Mouse (Mus musculus): Measurements from ENCODE around the gene Pstk. TPM values are rescaled to one million over a fixed set of nuclear protein-coding genes. Genes with fewer than 3 reads are reported as not detected.

The Pstk gene
- polyA plus RNA-seq, 1 experiment from 2014 or later = 19.5 TPM

DNA sequence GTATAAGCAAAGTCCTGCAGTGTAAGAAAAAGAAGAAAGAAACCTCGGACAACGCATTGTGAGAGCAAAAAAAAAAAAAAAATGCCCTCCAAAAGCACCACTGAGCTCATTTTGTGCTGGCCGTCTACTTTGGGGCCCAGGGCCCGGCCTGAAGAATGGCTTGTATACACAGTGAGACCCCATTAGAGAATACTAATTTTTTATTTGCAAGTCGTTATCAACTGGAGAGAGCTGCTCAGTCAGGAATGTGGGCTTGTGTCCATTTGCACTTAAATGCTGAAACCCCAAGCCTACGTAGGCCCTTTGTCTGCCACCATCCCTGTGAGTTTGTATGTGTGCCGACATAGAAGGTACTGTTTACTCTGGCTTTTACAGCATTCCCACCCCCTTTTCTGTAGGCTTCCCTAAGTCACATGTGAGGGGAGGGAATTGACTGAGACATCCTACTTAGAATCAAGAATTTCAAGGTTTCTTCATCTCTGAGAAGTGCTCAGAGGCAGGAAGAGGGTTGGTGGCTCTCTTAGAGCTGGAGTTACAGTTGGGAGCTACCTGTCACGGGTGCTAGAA is 33.4 kb upstream of the Pstk start:
- DNase-seq (no peak), ATAC-seq (no peak)
- no peak overlapping the region for H3K27ac ChIP-seq (ENCODE audit: low read depth)
- 70% methylated on average over 8 of the region's 8 CpGs for WGBS (ENCODE audit: insufficient replicate concordance)
- no peaks in the 10 kb centered on the region for H3K9me3 ChIP-seq (ENCODE audit: low read length)
- H3K4me2 ChIP-seq (ENCODE audit: low read depth, low read length) = no peak overlapping the region
- H3K9ac ChIP-seq (replicated peaks) = no peak overlapping the region
- H3K27me3 ChIP-seq (ENCODE audit: insufficient read depth, low read length) = no peaks in the 10 kb centered on the region
- H3K4me3 ChIP-seq (ENCODE audit: low read depth, low read length) = no peak overlapping the region
- TF ChIP-seq CTCF (IDR thresholded peaks at IDR 0.05; ENCODE audit: low read depth) = no peak
- no peak for TF ChIP-seq EP300 (IDR thresholded peaks at IDR 0.05; ENCODE audit: low read depth)
- H3K36me3 ChIP-seq (replicated peaks; ENCODE audit: insufficient read depth, low read length) = peaks cover 2% of the 10 kb centered on the region; the same call in 1 of the 2 replicates
- H3K4me1 ChIP-seq (ENCODE audit: insufficient read depth) = no peaks in the 10 kb centered on the region

GRCm38 (mm10) chr7:131345856-131346541 is 24.9 kb upstream of the Pstk start:
- Histone ChIP-seq H3K4me2 (ENCODE audit: low read depth, low read length) (no peak overlapping the region), H3K4me1 (ENCODE audit: insufficient read depth) (no peaks in the 10 kb centered on the region), H3K27ac (ENCODE audit: low read depth) (no peak overlapping the region), H3K27me3 (ENCODE audit: insufficient read depth, low read length) (no peaks in the 10 kb centered on the region), H3K4me3 (ENCODE audit: low read depth, low read length) (no peak overlapping the region), H3K36me3 (replicated peaks; ENCODE audit: insufficient read depth, low read length) (peaks cover 32% of the 10 kb centered on the region), H3K9me3 (ENCODE audit: low read length) (no peaks in the 10 kb centered on the region), H3K9ac (replicated peaks) (no peak overlapping the region)
- DNase-seq = no peak
- no peak for TF ChIP-seq EP300 (IDR thresholded peaks at IDR 0.05; ENCODE audit: low read depth)
- TF ChIP-seq CTCF (IDR thresholded peaks at IDR 0.05; ENCODE audit: low read depth) = no peak
- ATAC-seq = no peak
- 82% methylated on average over 7 of the region's 7 CpGs for WGBS (ENCODE audit: insufficient replicate concordance)

GRCm38 (mm10) chr7:131356105-131356504 is 14.8 kb upstream of the Pstk start:
- 78% methylated on average over 13 of the region's 13 CpGs for WGBS (ENCODE audit: insufficient replicate concordance)
- no peak for DNase-seq
- Histone ChIP-seq H3K27me3 (ENCODE audit: insufficient read depth, low read length) (no peaks in the 10 kb centered on the region), H3K27ac (ENCODE audit: low read depth) (no peak overlapping the region), H3K9me3 (ENCODE audit: low read length) (no peaks in the 10 kb centered on the region), H3K4me2 (ENCODE audit: low read depth, low read length) (no peak overlapping the region), H3K4me3 (ENCODE audit: low read depth, low read length) (no peak overlapping the region), H3K36me3 (replicated peaks; ENCODE audit: insufficient read depth, low read length) (peaks cover 42% of the 10 kb centered on the region), H3K9ac (replicated peaks) (no peak overlapping the region), H3K4me1 (ENCODE audit: insufficient read depth) (peaks cover 2% of the 10 kb centered on the region; the same call in 1 of the 2 replicates)
- TF ChIP-seq EP300 (IDR thresholded peaks at IDR 0.05; ENCODE audit: low read depth) (no peak), CTCF (IDR thresholded peaks at IDR 0.05; ENCODE audit: low read depth) (no peak)
- no peak for ATAC-seq

DNA sequence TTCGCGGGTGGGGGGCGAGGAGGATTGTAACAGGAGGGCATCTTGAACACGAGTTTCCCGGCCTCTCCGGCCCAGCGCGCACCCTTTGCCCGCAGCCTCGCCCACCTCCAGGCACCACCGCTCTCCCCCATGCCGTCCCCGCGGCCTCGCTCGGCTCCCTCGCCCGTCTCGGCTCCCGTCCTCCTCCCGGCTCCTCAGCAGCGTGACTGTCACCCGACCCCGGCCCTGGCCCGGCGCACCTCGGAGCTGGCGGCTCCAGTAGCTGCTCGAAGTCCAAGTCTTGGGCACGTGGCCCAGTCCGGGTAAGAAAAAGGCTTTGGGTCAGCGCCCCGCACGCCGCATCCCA is 8.7 kb upstream of the Pstk start:
- Histone ChIP-seq H3K4me2 (ENCODE audit: low read depth, low read length) (peak overlapping the region; percentile 98), H3K9me3 (ENCODE audit: low read length) (no peaks in the 10 kb centered on the region), H3K4me1 (ENCODE audit: insufficient read depth) (peaks cover 11% of the 10 kb centered on the region), H3K4me3 (ENCODE audit: low read depth, low read length) (peak overlapping the region; percentile 93), H3K9ac (replicated peaks) (peak overlapping the region; percentile 96), H3K27me3 (ENCODE audit: insufficient read depth, low read length) (no peaks in the 10 kb centered on the region), H3K36me3 (replicated peaks; ENCODE audit: insufficient read depth, low read length) (peaks cover 19% of the 10 kb centered on the region), H3K27ac (ENCODE audit: low read depth) (peak overlapping the region; percentile 95)
- WGBS (ENCODE audit: insufficient replicate concordance) = under 1% methylated on average over 29 of the region's 35 CpGs
- TF ChIP-seq CTCF (IDR thresholded peaks at IDR 0.05; ENCODE audit: low read depth) = no peak
- TF ChIP-seq EP300 (IDR thresholded peaks at IDR 0.05; ENCODE audit: low read depth) = no peak
- DNase-seq (no peak), ATAC-seq (peak; percentile 74)

DNA sequence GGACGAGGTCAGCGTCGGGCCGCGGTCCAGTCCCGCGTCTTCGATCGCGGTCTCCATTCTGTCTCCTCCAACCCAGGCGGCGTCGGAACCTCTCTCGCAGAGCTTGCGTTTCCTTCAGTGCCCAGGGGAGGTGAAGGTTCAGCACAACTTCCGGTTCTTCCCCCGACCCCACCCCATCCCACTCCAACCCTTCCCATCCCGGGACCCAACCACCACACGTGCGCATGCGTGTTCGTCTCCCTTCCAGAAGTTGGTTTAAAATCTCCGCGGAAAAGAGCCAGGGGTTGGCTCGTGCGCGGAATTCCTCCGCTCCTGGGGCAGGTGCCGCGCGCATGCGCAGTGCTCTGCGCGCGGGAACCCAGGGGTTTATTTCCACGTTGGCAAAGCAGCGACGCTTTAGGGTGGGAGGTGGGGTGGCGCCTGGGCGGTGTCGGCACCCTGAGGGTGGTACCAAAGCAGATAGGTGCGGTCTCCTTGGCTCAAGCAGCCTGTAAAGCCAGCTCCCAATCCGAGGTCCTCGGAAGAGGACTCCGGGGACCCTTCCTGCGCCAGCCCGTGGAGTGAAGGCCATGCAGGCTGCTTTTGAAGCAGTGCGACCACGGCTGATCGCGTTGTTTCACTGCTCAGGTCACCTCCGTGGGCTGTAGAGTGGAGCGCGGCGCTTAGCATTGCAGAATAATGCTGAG is 8.2 kb upstream of the Pstk start, which contains the start of gene 2310057M21Rik:
TSS of gene 2310057M21Rik (minus strand) at position 145 of the 686 bp plus-strand sequence.
- Histone ChIP-seq H3K9me3 (ENCODE audit: low read length) (no peaks in the 10 kb centered on the region), H3K4me3 (ENCODE audit: low read depth, low read length) (peak within 1 kb of the TSS; percentile 93), H3K27ac (ENCODE audit: low read depth) (peak within 1 kb of the TSS; percentile 95), H3K4me2 (ENCODE audit: low read depth, low read length) (peak within 1 kb of the TSS; percentile 98), H3K9ac (replicated peaks) (peak within 1 kb of the TSS; percentile 96), H3K36me3 (replicated peaks; ENCODE audit: insufficient read depth, low read length) (peaks cover 15% of the 10 kb centered on the region), H3K27me3 (ENCODE audit: insufficient read depth, low read length) (no peaks in the 10 kb centered on the region), H3K4me1 (ENCODE audit: insufficient read depth) (peaks cover 11% of the 10 kb centered on the region)
- TF ChIP-seq CTCF (IDR thresholded peaks at IDR 0.05; ENCODE audit: low read depth) = no peak
- peak; percentile 98 for ATAC-seq
- DNase-seq = peak; percentile 93
- WGBS (ENCODE audit: insufficient replicate concordance) = under 1% methylated on average over 53 of the region's 55 CpGs

DNA sequence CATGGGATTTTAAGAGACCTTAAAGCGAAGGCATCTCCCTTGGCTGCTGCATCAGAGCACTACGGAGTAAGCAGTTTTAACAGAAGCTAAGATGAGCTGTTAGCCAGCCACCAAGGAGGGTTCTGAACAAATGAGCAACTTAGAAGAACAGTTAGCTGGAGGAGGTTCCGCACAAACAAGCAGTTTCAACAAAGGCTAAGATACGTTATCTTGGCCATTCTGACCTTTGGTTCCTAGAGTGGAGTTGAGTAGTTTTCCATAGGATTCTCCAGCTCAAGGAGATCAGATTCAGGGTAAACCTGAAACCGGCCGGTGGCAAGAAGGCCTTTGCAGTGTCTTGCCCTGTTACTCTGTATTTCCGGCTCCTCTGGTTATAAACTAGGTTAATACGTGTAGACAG is 6.8 kb upstream of the Pstk start:
- Histone ChIP-seq H3K4me2 (ENCODE audit: low read depth, low read length) (no peak overlapping the region), H3K4me1 (ENCODE audit: insufficient read depth) (peaks cover 11% of the 10 kb centered on the region), H3K9me3 (ENCODE audit: low read length) (no peaks in the 10 kb centered on the region), H3K27me3 (ENCODE audit: insufficient read depth, low read length) (no peaks in the 10 kb centered on the region), H3K36me3 (replicated peaks; ENCODE audit: insufficient read depth, low read length) (peaks cover 3% of the 10 kb centered on the region; the same call in 1 of the 2 replicates), H3K4me3 (ENCODE audit: low read depth, low read length) (no peak overlapping the region), H3K27ac (ENCODE audit: low read depth) (no peak overlapping the region), H3K9ac (replicated peaks) (no peak overlapping the region)
- ATAC-seq (no peak), DNase-seq (no peak)
- WGBS (ENCODE audit: insufficient replicate concordance) = 83% methylated on average over 8 of the region's 8 CpGs
- TF ChIP-seq EP300 (IDR thresholded peaks at IDR 0.05; ENCODE audit: low read depth) (no peak), CTCF (IDR thresholded peaks at IDR 0.05; ENCODE audit: low read depth) (no peak)

Measured in liver, postnatal 0 days (tissue).